ENCODE assay signal across 22 mouse cellular contexts in genomic region chr9:122757614-122758013, GRCm38 (mm10). TPM values are rescaled to one million over a fixed set of nuclear protein-coding genes. Genes with fewer than 3 reads are reported as not detected.
"Had no signal": no experiment of that assay in that cellular context is flagged by ENCODE, and none has a peak within 500 bp of the region (broad histone marks: within the 10 kb centered on the region; RNA-seq: fewer than 3 reads in every experiment).

No protein-coding gene starts in this region.

- H3K4me1 ChIP-seq: limb, embryonic 12.5 days; limb, embryonic 15.5 days; megakaryocyte, embryonic 14.5 days; midbrain, embryonic 10.5 days; midbrain, embryonic 13.5 days; neural tube, embryonic 13.5 days had no signal

- H3K9me3 ChIP-seq: limb, embryonic 12.5 days; limb, embryonic 15.5 days; midbrain, embryonic 10.5 days; midbrain, embryonic 13.5 days; neural tube, embryonic 13.5 days had no signal

- H3K27me3 ChIP-seq: limb, embryonic 12.5 days; limb, embryonic 15.5 days; midbrain, embryonic 13.5 days; neural tube, embryonic 13.5 days had no signal

- ATAC-seq: inflammation-experienced regulatory T-cells, adult 6 months; intestine, embryonic 16.5 days; liver, postnatal 0 days; midbrain, embryonic 13.5 days; midbrain, embryonic 16.5 days had no signal

- H3K27ac ChIP-seq: kidney, postnatal 0 days; limb, embryonic 12.5 days; limb, embryonic 15.5 days; liver, embryonic 14.5 days; midbrain, embryonic 10.5 days; midbrain, embryonic 13.5 days; neural tube, embryonic 13.5 days; stomach, postnatal 0 days had no signal

- DNase-seq: kidney, adult 2 months; kidney, postnatal 25 days; left cerebral cortex, postnatal 4 days; liver, postnatal 0 days; thymus, postnatal 25 days had no signal

- H3K4me2 ChIP-seq: limb, embryonic 12.5 days; limb, embryonic 15.5 days; liver, embryonic 11.5 days; midbrain, embryonic 13.5 days; neural tube, embryonic 13.5 days had no signal

- H3K4me3 ChIP-seq: limb, embryonic 12.5 days; limb, embryonic 15.5 days; megakaryocyte, embryonic 14.5 days; midbrain, embryonic 10.5 days; midbrain, embryonic 13.5 days; myocyte; neural tube, embryonic 13.5 days had no signal

- H3K9ac ChIP-seq: limb, embryonic 12.5 days; limb, embryonic 15.5 days; liver, embryonic 14.5 days; liver, postnatal 0 days; midbrain, embryonic 13.5 days; neural tube, embryonic 13.5 days had no signal

- H3K36me3 ChIP-seq: limb, embryonic 12.5 days; limb, embryonic 15.5 days; midbrain, embryonic 10.5 days; midbrain, embryonic 13.5 days; neural tube, embryonic 13.5 days had no signal

RNA-seq across cellular contexts. Expression of gene Topaz1, which starts 10.5 kb away (rescaled TPM):
- polyA plus RNA-seq: inflammation-experienced regulatory T-cells, adult 6 months; intestine, embryonic 16.5 days; kidney, adult 2 months; kidney, embryonic 14.5 days; kidney, postnatal 0 days; large intestine, adult 2 months; limb, embryonic 12.5 days; limb, embryonic 15.5 days; liver, embryonic 11.5 days; liver, embryonic 14.5 days; liver, postnatal 0 days; midbrain, embryonic 10.5 days; midbrain, embryonic 13.5 days; midbrain, embryonic 16.5 days; myocyte; neural tube, embryonic 13.5 days; small intestine, adult 2 months; stomach, postnatal 0 days had no signal
